Mouse (Mus musculus) liver, embryonic 14.5 days (tissue): ENCODE results near the gene Ccdc187. TPM values are rescaled to one million over a fixed set of nuclear protein-coding genes. Genes with fewer than 3 reads are reported as not detected.

Source experiments
- ATAC-seq: fragments of 200-750 bp; cut with Nextera tagmentation; 2 replicates; pipeline ENCODE4 v1.8.0; 2017; ENCODE audit warnings: moderate number of reproducible peaks, mild to moderate bottlenecking, moderate library complexity; ENCODE audit not compliant: insufficient read depth
- DNase-seq, 3 experiments: peaks; one replicate each; pipeline ENCODE4 v3.0.0-alpha.2; 2012 to 2013; ENCODE audit warnings: low read depth in 3 of 3, low spot score in 3 of 3
- H3K27ac ChIP-seq: fragments of 300-500 bp; sonication (generic); 2 replicates; pipeline ENCODE4 v1.5.1; 2014; ENCODE audit warnings: moderate library complexity, mild to moderate bottlenecking, control low read depth, inconsistent platforms
- H3K27me3 ChIP-seq: fragments of 300-500 bp; sonication (generic); 2 replicates; pipeline ENCODE4 v1.6.1; 2014; ENCODE audit warnings: mild to moderate bottlenecking, low read length, moderate library complexity; ENCODE audit not compliant: control insufficient read depth, insufficient read depth
- H3K36me3 ChIP-seq: fragments of 300-500 bp; sonication (generic); replicated peaks from 2 replicates; pipeline ENCODE4 v1.6.1; 2014; ENCODE audit warnings: low read depth; ENCODE audit not compliant: control insufficient read depth, insufficient read depth
- H3K4me1 ChIP-seq, 2 experiments: fragments of 200-500 bp in 1 of 2; fragments of 300-500 bp in 1 of 2; sonication (generic) in 1 of 2; replicated peaks; 2 replicates each; pipeline ENCODE4 v1.6.1; 2012 to 2014; ENCODE audit warnings: antibody characterized with exemption in 1 of 2, inconsistent platforms in 1 of 2, low read length in 1 of 2; ENCODE audit not compliant: control insufficient read depth in 2 of 2, insufficient read depth in 2 of 2
- H3K4me2 ChIP-seq: fragments of 300-500 bp; sonication (generic); 2 replicates; pipeline ENCODE4 v1.6.1; 2014; ENCODE audit warnings: low read depth, mild to moderate bottlenecking, control low read depth, moderate library complexity
- H3K4me3 ChIP-seq, 2 experiments: fragments of 200-500 bp in 1 of 2; fragments of 300-500 bp in 1 of 2; sonication (generic) in 1 of 2; 2 replicates each; pipeline ENCODE4 v1.5.1; 2012 to 2014; ENCODE audit warnings: low read depth in 2 of 2, low read length in 2 of 2, mild to moderate bottlenecking in 2 of 2, control low read depth in 1 of 2, inconsistent platforms in 1 of 2, moderate library complexity in 1 of 2; ENCODE audit not compliant: insufficient read depth in 1 of 2
- H3K9ac ChIP-seq: fragments of 300-500 bp; sonication (generic); replicated peaks from 2 replicates; pipeline ENCODE4 v1.6.1; 2014; ENCODE audit warnings: mild to moderate bottlenecking, control low read depth, moderate library complexity
- H3K9me3 ChIP-seq: fragments of 300-500 bp; sonication (generic); 2 replicates; pipeline ENCODE4 v1.6.1; 2016; ENCODE audit warnings: low read length, mixed read lengths; ENCODE audit not compliant: control insufficient read depth
- CTCF ChIP-seq: IDR thresholded peaks from 2 replicates; pipeline ENCODE4 v1.5.1; 2016; ENCODE audit warnings: antibody characterized with exemption, low read depth, control low read depth
- EP300 ChIP-seq: IDR thresholded peaks from 2 replicates; pipeline ENCODE4 v1.6.1; 2016; ENCODE audit warnings: antibody characterized with exemption, low read depth
- whole genome bisulfite sequencing: fragments of 180-500 bp; shearing (Covaris S2); extraction: QIAGEN DNeasy Blood & Tissue Kit; methylation state at CpG from one replicate; pipeline ENCODE4 v1.1.7; 2014; ENCODE audit not compliant: insufficient replicate concordance; 5-methylcytosine and 5-hydroxymethylcytosine counted together
- polyA plus RNA-seq, 2 experiments: library from polyadenylated mRNA; depleted of rRNA in 1 of 2; stranded (reverse) in 1 of 2; unstranded in 1 of 2; fragments of >200 nt; fragmentation: Nextera tagmentation in 1 of 2; extraction: Ambion mirVana in 1 of 2; gene quantifications; 2 replicates each; pipeline versions ENCODE4 v1.2.1 to v1.2.3; 2012 to 2014

Gene Ccdc187
- polyA plus RNA-seq, 2 experiments, result 0.06 TPM; not detected in 1

DNA sequence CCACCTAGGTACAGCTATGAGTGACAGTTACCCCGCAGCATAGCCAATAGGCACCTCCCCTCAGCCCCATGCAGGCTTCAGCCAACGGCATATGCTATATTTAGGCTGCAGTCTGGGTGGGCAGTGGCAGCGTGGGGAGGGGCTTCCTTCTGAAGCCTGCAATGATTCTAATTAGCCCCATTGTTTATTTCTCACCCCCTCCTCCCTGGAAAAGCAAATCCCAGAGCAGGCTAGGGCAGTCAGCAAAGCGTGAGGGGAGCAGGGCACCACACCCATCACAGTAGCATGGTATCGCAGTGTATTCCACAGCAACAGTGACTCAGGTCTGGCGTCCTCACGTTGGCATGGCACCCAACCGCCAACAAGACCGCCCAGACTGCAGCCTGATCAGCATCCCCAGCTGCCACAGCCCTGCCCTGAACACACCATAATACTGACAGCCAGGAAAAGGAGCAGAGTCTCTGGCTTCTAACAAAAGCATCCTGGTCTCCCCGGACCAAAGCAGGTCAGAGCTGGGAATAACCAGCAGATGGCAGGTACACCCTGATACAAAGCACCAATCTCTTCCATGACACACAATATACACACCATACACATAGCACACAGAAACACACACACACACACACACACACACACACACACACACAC lies 4.0 kb upstream of the Ccdc187 start:
- H3K9me3 ChIP-seq, result no peaks in the 10 kb centered on the region
- 5% methylated on average over 10 of the region's 10 CpGs for WGBS
- no peak overlapping the region for H3K27ac ChIP-seq
- no peaks in the 10 kb centered on the region for H3K27me3 ChIP-seq
- no peak overlapping the region for H3K4me2 ChIP-seq
- H3K36me3 ChIP-seq, result no peaks in the 10 kb centered on the region
- DNase-seq (peak in 1 of 3 experiments; percentile 23), ATAC-seq (peak; percentile 51; the same call in 1 of the 2 replicates)
- H3K4me3 ChIP-seq, result no peak overlapping the region
- H3K4me1 ChIP-seq, result peaks cover 0 to 3% of the 10 kb centered on the region in 2 experiments; a peak in 1 of 4 replicates
- no peak overlapping the region for H3K9ac ChIP-seq
- TF ChIP-seq CTCF (no peak), EP300 (no peak)

GRCm38 (mm10) chr2:26296606-26297195 lies 2.3 kb upstream of the Ccdc187 start:
- WGBS, result 18% methylated on average over 6 of the region's 6 CpGs
- no peak overlapping the region for H3K9ac ChIP-seq
- no peak overlapping the region for H3K4me2 ChIP-seq
- TF ChIP-seq EP300 (no peak), CTCF (no peak)
- ATAC-seq (no peak), DNase-seq (no peak)
- H3K4me3 ChIP-seq, result no peak overlapping the region
- H3K36me3 ChIP-seq, result no peaks in the 10 kb centered on the region
- H3K9me3 ChIP-seq, result no peaks in the 10 kb centered on the region
- peaks cover 0 to 3% of the 10 kb centered on the region in 2 experiments; a peak in 1 of 4 replicates for H3K4me1 ChIP-seq
- no peaks in the 10 kb centered on the region for H3K27me3 ChIP-seq
- H3K27ac ChIP-seq, result no peak overlapping the region

DNA sequence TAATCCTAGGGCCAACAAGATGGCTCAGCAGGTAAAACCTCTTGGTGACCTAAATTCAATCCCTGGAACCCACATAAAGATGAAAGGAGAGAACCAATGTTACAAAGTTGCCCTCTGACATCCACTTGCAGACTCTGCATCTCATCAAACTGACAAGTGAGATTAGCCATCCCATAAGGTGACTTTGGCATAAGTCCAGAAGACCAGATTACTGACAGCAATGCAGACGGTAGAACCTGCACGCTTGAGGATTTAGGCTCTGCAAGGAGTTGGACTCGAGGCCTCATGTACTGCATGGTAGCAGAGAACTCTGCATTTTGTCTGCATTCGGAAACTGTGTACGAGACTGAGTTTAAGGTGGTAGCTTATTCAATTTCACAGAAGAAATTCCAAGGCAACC lies 4.2 kb downstream of the Ccdc187 start:
- WGBS, result 67% methylated on average over 5 of the region's 5 CpGs
- no peak overlapping the region for H3K27ac ChIP-seq
- DNase-seq (no peak), ATAC-seq (no peak)
- no peaks in the 10 kb centered on the region for H3K4me1 ChIP-seq
- no peaks in the 10 kb centered on the region for H3K36me3 ChIP-seq
- H3K4me2 ChIP-seq, result no peak overlapping the region
- no peaks in the 10 kb centered on the region for H3K27me3 ChIP-seq
- TF ChIP-seq CTCF, result no peak
- H3K9ac ChIP-seq, result no peak overlapping the region
- no peaks in the 10 kb centered on the region for H3K9me3 ChIP-seq
- H3K4me3 ChIP-seq, result no peak overlapping the region

GRCm38 (mm10) chr2:26286391-26286790 lies 8.0 kb downstream of the Ccdc187 start:
- ATAC-seq, result no peak
- no peak for TF ChIP-seq EP300
- no peak for TF ChIP-seq CTCF
- H3K36me3 ChIP-seq, result no peaks in the 10 kb centered on the region
- no peak overlapping the region for H3K27ac ChIP-seq
- H3K27me3 ChIP-seq, result no peaks in the 10 kb centered on the region
- H3K4me3 ChIP-seq, result no peak overlapping the region
- no peak overlapping the region for H3K9ac ChIP-seq
- DNase-seq, result no peak
- no peaks in the 10 kb centered on the region for H3K4me1 ChIP-seq
- H3K4me2 ChIP-seq, result no peak overlapping the region
- no peaks in the 10 kb centered on the region for H3K9me3 ChIP-seq
- 64% methylated on average over 7 of the region's 7 CpGs for WGBS

DNA sequence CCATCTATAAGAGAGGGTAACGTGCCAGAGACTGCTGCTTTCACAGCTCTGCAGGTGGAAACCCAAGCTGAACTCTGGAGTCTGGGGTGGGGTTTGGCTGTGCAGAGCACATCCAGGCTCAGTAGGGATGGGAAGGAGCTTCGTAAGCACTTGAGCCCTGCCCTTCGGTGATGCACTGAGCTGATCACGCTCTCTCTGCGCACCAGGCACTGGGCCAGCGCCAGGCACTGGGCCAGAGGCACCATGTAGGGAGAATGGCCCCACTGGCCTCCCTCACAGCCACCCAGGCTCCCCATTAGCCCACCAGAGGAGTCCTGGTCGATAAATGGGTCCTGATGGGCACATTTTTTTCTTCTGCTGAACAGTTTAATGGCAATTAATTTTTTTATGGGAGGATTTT lies 8.6 kb downstream of the Ccdc187 start:
- H3K9me3 ChIP-seq, result no peaks in the 10 kb centered on the region
- ATAC-seq, result no peak
- H3K27me3 ChIP-seq, result no peaks in the 10 kb centered on the region
- H3K4me2 ChIP-seq, result no peak overlapping the region
- H3K36me3 ChIP-seq, result no peaks in the 10 kb centered on the region
- H3K9ac ChIP-seq, result no peak overlapping the region
- H3K27ac ChIP-seq, result no peak overlapping the region
- TF ChIP-seq CTCF (no peak), EP300 (no peak)
- DNase-seq, result no peak
- H3K4me3 ChIP-seq, result no peak overlapping the region
- H3K4me1 ChIP-seq, result no peaks in the 10 kb centered on the region
- 62% methylated on average over 7 of the region's 7 CpGs for WGBS
